Mouse (Mus musculus) layer of hippocampus, postnatal 14 days (tissue): ENCODE data around the gene Herpud1. TPM values are rescaled to one million over a fixed set of nuclear protein-coding genes. Genes with fewer than 3 reads are reported as not detected.
A peak's percentile ranks its signal among the peaks of the same experiment; 100 is the strongest.

ENCODE experiments used
- DNase-seq, 2 experiments: peaks; one replicate each; pipeline ENCODE4 v3.0.0; 2021 to 2022; ENCODE audit warnings: low spot score in 2 of 2, mixed read lengths in 1 of 2
- total RNA-seq, 2 experiments: library from RNA; stranded (reverse); gene quantifications; 2 replicates each; pipeline ENCODE4 v1.2.3; 2021

The Herpud1 gene
- total RNA-seq, 2 experiments from 2014 or later: 43.9 to 56.6 TPM

GRCm38 (mm10) chr8:94443153-94443552 lies 56.9 kb downstream of the Herpud1 start:
- DNase-seq: no peak

- DNase-seq: peak in 1 of 2 experiments; percentile 12
Measured at GRCm38 (mm10) chr8:94444480-94444879, 58.2 kb downstream of the Herpud1 start.

Other genes with a start within 250 kb of the Herpud1 start
- gene Mt4, start 249.2 kb upstream of the Herpud1 start, total RNA-seq: not detected
- gene Mt3, start 233.8 kb upstream of the Herpud1 start, total RNA-seq: 1,000 to 10,000 TPM; 1,034 to 1,120 TPM
- gene Mt2, start 213.8 kb upstream of the Herpud1 start, total RNA-seq: 100 to 1,000 TPM; 467 to 654 TPM
- 100 to 1,000 TPM; 472 to 625 TPM for gene Mt1, start 207.4 kb upstream of the Herpud1 start, total RNA-seq
- gene Nup93, start 171.9 kb upstream of the Herpud1 start, total RNA-seq: 10 to 100 TPM; 54.8 to 56.1 TPM
- gene Slc12a3, start 57.2 kb upstream of the Herpud1 start, total RNA-seq: under 1 TPM; 0.31 to 0.44 TPM
- gene Nlrc5, start 47.9 kb downstream of the Herpud1 start, total RNA-seq: under 1 TPM; 0.35 to 0.45 TPM
- 10 to 100 TPM; 53.2 to 67.5 TPM for gene Cpne2, start 146.6 kb downstream of the Herpud1 start, total RNA-seq
- 10 to 100 TPM; 30.5 to 34.3 TPM for gene Rspry1, start 215.5 kb downstream of the Herpud1 start, total RNA-seq
- gene Fam192a, start 215.6 kb downstream of the Herpud1 start, total RNA-seq: 10 to 100 TPM; 42.1 to 44.5 TPM